Mouse (Mus musculus) macrophage (primary cell): ENCODE results near the gene Catspere2. TPM values are rescaled to one million over a fixed set of nuclear protein-coding genes. Genes with fewer than 3 reads are reported as not detected.
"Not testable (repeated sequence)": the region's sequence is repeated elsewhere in the genome, so short reads cannot be mapped to it uniquely, and the experiment has no call there.

Experiments used
- H3K27ac ChIP-seq: fragments of 350-480 bp; formaldehyde crosslinking; 2 replicates; pipeline ENCODE4 v1.9.0; 2021
- H3K36me3 ChIP-seq: fragments of 350-480 bp; formaldehyde crosslinking; 2 replicates; pipeline ENCODE4 v1.9.0; 2021; ENCODE audit errors: inconsistent target
- H3K4me3 ChIP-seq: fragments of 350-480 bp; formaldehyde crosslinking; 2 replicates; pipeline ENCODE4 v1.9.0; 2021; ENCODE audit errors: inconsistent target
- H3K79me2 ChIP-seq: fragments of 350-480 bp; formaldehyde crosslinking; 2 replicates; pipeline ENCODE4 v1.9.0; 2021; ENCODE audit errors: inconsistent target
- WGBS: methylation state at CpG from one replicate; pipeline ENCODE4 v1.1.7; 2026; ENCODE audit warnings: inconsistent platforms; ENCODE audit not compliant: missing documents; 5-methylcytosine and 5-hydroxymethylcytosine counted together
- polyA plus RNA-seq: library from polyadenylated mRNA; stranded (reverse); fragments of 250-400 nt; gene quantifications from 3 replicates; pipeline ENCODE4 v1.2.4, GENCODE M21; 2018; ENCODE audit warnings: inconsistent platforms

Gene Catspere2
- polyA plus RNA-seq, 1 experiment from 2014 or later, result 0.03 TPM

GRCm38 (mm10) chr1:178187216-178187791 is 204.1 kb downstream of the Catspere2 start, which contains the start of gene Desi2:
Gene Desi2, plus strand, starts transcription at chr1:178187417.
- WGBS, result under 1% methylated on average over 30 of the region's 37 CpGs
- peak within 1 kb of the TSS; percentile 32 for H3K4me3 ChIP-seq
- peaks cover 42% of the 10 kb centered on the region for H3K79me2 ChIP-seq
- H3K27ac ChIP-seq, result peak within 1 kb of the TSS; percentile 60
- H3K36me3 ChIP-seq, result not testable (repeated sequence)

DNA sequence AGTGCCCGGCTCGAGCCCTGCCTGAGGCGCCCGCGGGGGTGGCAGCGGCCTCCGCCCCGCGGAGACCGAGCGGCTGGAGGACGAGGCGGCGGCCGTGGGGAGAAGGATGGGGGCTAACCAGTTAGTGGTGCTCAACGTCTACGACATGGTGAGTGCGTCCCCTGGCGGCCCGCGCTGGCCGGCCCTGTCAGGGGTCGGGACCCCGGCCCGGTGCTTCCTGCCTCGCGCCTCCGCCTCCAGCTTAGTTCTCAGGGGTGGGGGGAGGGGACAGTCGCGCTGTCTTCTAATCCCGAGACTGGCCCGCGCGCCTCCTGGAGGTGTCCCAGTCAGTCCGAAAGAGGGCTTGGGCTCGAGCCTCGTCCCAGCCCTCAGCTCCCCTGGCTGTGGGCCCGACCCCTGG is 204.6 kb downstream of the Catspere2 start:
- H3K27ac ChIP-seq, result not testable (repeated sequence)
- WGBS, result 3% methylated on average over 15 of the region's 38 CpGs

GRCm38 (mm10) chr1:178188386-178188785 is 205.2 kb downstream of the Catspere2 start:
- WGBS, result 11% methylated on average over 9 of the region's 13 CpGs
- peaks cover 53% of the 10 kb centered on the region for H3K79me2 ChIP-seq
- H3K27ac ChIP-seq, result no peak overlapping the region
- no peaks in the 10 kb centered on the region for H3K36me3 ChIP-seq
- peak overlapping the region; percentile 32 for H3K4me3 ChIP-seq

More for the DNA sequence above, 204.6 kb downstream of the Catspere2 start:
- not testable (repeated sequence) for H3K36me3 ChIP-seq, H3K4me3 ChIP-seq
- H3K79me2 ChIP-seq, result peaks cover 47% of the 10 kb centered on the region

DNA sequence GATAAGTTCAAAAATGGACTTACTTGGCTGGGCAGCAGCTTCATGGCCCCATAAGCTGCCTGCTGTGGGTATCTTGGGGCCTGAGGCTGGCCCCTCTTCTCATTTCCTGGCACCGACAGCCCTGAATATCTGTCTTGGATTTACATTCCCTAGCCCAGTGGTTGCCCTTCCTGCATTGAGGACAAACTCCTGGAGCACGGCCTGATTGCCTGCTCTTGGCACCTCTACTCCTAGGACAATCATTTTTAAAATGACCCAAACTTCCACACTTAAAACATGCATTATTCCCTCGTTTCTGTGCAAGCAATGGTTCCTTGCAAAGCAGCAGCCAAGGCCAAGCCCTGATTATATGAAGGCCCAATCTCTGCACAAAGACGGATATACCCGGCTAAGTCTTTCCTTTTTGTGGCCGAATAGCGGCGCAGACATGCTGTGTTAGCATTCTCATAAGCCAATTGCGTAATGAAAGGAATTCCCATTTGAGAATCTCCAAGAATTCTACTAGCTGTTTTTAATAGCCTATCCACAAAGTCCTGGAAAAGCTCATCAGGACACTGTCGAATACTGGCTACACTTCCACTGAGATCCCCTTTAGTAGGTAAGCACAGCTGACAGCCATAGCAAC is 222.6 kb downstream of the Catspere2 start:
- WGBS, result 95% methylated on average over 10 of the region's 10 CpGs
- H3K4me3 ChIP-seq, result no peak overlapping the region
- H3K27ac ChIP-seq, result no peak overlapping the region
- no peaks in the 10 kb centered on the region for H3K36me3 ChIP-seq
- H3K79me2 ChIP-seq, result peaks cover 16% of the 10 kb centered on the region; the same call in 1 of the 2 replicates

DNA sequence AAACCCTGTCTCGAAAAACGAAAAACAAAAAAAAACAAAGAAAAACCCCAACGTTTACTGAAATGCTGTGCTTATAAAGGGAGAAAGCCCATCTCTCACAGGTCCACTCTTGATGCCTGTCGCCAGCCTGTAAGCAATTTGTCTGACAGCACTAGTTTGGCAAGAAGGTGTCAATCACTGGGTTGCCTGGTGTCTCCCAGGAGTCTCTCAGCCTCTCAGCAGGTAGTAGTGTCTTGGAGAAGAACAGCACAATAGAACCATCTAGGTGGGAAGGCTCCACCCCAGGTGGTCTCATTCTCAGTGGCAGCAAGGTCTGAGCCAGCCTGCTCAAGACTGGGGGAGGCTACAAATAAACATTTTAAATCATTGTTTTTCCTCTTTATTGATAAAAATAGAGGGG is 224.6 kb downstream of the Catspere2 start:
- H3K4me3 ChIP-seq, result not testable (repeated sequence)

GRCm38 (mm10) chr1:178209966-178210365 is 226.7 kb downstream of the Catspere2 start:
- Histone ChIP-seq H3K36me3 (no peaks in the 10 kb centered on the region), H3K27ac (no peak overlapping the region), H3K79me2 (no peaks in the 10 kb centered on the region; the same call in 1 of the 2 replicates), H3K4me3 (no peak overlapping the region)

More for the DNA sequence above, 224.6 kb downstream of the Catspere2 start:
- 93% methylated on average over 4 of the region's 4 CpGs for WGBS
- H3K36me3 ChIP-seq, H3K79me2 ChIP-seq, H3K27ac ChIP-seq: not testable (repeated sequence)

GRCm38 (mm10) chr1:178217157-178217556 is 233.9 kb downstream of the Catspere2 start:
- no peaks in the 10 kb centered on the region for H3K36me3 ChIP-seq
- peaks cover 8% of the 10 kb centered on the region; the same call in 1 of the 2 replicates for H3K79me2 ChIP-seq
- no peak overlapping the region for H3K27ac ChIP-seq
- H3K4me3 ChIP-seq, result no peak overlapping the region

- H3K4me3 ChIP-seq, result no peak overlapping the region
- no peaks in the 10 kb centered on the region for H3K36me3 ChIP-seq
- no peak overlapping the region for H3K27ac ChIP-seq
- peaks cover 8% of the 10 kb centered on the region; the same call in 1 of the 2 replicates for H3K79me2 ChIP-seq
Measured at GRCm38 (mm10) chr1:178218305-178218704, 235.1 kb downstream of the Catspere2 start.

GRCm38 (mm10) chr1:178219166-178220077 is 236.2 kb downstream of the Catspere2 start:
- WGBS, result 98% methylated on average over 5 of the region's 5 CpGs
- no peak overlapping the region for H3K4me3 ChIP-seq
- peaks cover 8% of the 10 kb centered on the region; the same call in 1 of the 2 replicates for H3K79me2 ChIP-seq
- no peaks in the 10 kb centered on the region for H3K36me3 ChIP-seq
- no peak overlapping the region for H3K27ac ChIP-seq

Other genes starting within 250 kb of the Catspere2 start
- gene Adss, start 186.9 kb upstream of the Catspere2 start, polyA plus RNA-seq, result 29.9 to 50.3 TPM (median 43.2 TPM) in 3 replicates
- 9.5 to 11.5 TPM (median 10.7 TPM) in 3 replicates for gene Desi2, start 204.0 kb downstream of the Catspere2 start, polyA plus RNA-seq